Mouse (Mus musculus): ENCODE results near the gene Foxa3.
"Not testable (repeated sequence)": the region's sequence is repeated elsewhere in the genome, so short reads cannot be mapped to it uniquely, and the experiment has no call there.

Foxa3 gene

DNA sequence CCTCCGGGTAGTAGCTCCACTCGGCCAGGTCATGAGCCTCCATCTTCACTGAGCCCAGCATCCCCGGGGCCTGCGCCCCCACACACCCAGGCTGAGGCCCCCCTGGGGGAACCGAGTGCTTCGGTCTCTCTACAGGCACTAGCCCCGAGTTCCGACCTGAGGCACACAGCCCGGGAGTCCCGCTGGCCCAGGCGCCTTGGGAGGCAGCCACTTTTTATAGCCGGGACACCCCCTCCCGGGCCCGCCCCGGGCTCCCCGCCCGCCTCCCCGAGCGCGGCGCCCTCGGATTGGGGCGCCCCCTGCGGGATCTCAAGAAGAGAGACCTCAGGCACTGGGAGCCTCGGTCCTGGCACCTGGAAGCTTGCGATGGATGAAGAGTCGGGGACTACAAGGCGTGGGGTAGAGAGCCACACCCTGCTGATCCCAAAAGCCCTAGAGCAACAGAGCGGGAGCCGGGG lies at the start of gene Foxa3:
Gene Foxa3 (minus strand): TSS at position 182 of the 458 bp plus-strand sequence.
- DNase-seq (ENCODE audit: low spot score) = no peak

- not testable (repeated sequence) for DNase-seq (ENCODE audit: low spot score)
Measured at GRCm38 (mm10) chr7:19071024-19071423, 47.7 kb upstream of the Foxa3 start.

GRCm38 (mm10) chr7:19069500-19069899 lies 46.2 kb upstream of the Foxa3 start:
- no peak for DNase-seq (ENCODE audit: low spot score)

- peak; percentile 67 for DNase-seq (ENCODE audit: low spot score)
Measured at GRCm38 (mm10) chr7:19068707-19069106, 45.4 kb upstream of the Foxa3 start.

DNA sequence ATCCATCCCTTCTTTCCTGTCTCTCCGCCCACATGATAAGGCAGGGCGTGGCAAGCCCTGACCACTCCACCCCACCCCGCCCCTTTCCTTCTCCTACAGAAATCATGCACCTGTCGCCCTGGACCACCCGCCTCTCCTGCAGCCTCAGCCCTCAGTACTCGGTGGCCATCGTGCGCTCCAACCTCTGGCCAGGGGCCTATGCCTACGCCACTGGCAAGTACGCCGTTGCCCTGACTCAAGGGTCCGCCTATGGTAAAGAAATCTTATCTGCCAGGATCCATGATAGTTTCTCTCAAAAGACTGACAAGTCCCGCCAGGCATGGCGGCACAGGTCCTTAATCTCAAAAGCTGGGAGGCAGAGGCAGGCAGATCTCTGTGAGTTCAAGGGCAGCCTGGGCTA lies 44.6 kb upstream of the Foxa3 start:
- DNase-seq (ENCODE audit: low spot score) = no peak

- no peak for DNase-seq (ENCODE audit: low spot score)
Measured at GRCm38 (mm10) chr7:19067063-19067462, 43.7 kb upstream of the Foxa3 start.

GRCm38 (mm10) chr7:19065896-19066295 lies 42.6 kb upstream of the Foxa3 start:
- no peak for DNase-seq (ENCODE audit: low spot score)

- no peak for DNase-seq (ENCODE audit: low spot score)
Measured at GRCm38 (mm10) chr7:19057405-19057804, 34.1 kb upstream of the Foxa3 start.

DNA sequence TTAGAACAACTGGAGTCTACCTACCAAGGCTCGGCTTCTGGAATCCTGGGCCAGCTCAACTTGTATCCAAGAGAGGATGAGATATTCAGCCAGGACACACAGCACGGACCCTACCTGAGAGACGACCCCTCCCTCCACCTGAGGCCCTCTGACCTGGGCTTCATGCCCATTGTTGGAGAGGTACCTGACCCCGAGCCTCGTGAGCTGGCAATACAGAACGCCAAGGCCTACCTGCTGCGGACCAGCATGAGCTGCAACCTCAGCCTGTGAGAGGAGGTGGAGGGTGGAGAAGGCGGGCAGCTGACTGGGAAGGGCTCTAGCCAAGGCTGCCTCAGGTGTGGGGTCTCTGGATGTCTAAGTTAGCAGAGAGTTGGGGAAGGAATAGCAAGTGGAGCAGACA lies 31.8 kb upstream of the Foxa3 start:
- no peak for DNase-seq (ENCODE audit: low spot score)

GRCm38 (mm10) chr7:19054777-19055076 lies 31.4 kb upstream of the Foxa3 start:
- DNase-seq (ENCODE audit: low spot score) = no peak

- no peak for DNase-seq (ENCODE audit: low spot score)
Measured at GRCm38 (mm10) chr7:19054047-19054776, 30.9 kb upstream of the Foxa3 start, which contains the start of gene Rsph6a. TSS of gene Rsph6a (plus strand) at chr7:19054690.

DNA sequence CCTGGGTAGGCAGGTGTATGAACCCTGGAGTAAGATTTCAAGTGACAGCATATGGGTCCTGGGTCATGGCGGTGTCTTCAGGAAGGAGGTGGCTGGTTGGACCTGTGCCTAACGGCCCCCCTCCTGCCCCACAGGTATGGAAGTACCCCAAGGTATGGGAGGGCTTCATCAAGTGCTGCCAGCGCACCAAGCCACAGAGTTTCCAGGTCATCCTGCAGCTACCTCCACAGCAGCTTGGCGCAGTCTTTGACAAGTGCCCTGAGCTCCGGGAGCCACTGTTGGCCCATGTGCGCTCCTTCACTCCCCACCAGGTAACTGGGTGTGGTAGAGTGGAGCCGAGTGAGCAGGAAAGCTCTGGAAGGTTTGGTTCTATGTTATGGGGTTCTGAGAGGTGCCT lies 29.8 kb upstream of the Foxa3 start:
- no peak for DNase-seq (ENCODE audit: low spot score)

DNA sequence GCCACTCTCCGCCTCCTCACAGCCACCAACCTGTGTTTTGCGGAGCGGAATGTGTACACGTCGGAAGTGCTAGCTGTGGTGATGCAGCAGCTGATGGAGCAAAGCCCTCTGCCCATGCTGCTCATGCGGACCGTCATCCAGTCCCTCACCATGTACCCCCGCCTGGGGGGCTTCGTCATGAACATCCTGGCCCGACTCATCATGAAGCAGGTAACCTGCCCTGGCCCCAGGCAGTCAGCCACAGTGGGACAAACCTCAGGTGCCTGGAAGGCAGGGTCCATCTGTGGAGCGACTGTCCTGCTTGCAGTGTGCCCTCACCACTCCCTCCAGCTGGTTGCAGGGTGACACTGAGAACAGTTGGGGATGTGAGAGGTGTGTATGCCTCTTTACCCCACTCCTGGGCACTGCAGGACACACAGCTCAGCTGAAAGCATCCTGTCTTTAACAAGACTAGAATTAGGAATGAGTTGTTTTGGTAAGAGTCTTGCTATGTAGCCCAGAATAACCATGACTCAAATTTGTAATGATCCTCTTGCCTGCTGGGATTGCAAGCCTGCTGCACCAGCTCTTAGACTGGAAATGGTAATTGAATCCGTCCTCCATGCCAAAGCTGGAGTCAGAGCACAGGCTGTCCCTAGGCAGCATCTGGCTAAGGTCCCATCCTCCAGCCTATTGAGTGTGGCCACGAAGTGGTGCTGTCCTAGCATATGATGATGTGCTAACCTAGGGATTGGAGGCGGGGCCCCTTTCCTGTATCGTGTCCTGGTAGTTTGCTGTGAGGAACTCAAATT lies 29.2 kb upstream of the Foxa3 start:
- DNase-seq (ENCODE audit: low spot score) = peak; percentile 46

GRCm38 (mm10) chr7:19051161-19051560 lies 27.8 kb upstream of the Foxa3 start:
- no peak for DNase-seq (ENCODE audit: low spot score)

DNA sequence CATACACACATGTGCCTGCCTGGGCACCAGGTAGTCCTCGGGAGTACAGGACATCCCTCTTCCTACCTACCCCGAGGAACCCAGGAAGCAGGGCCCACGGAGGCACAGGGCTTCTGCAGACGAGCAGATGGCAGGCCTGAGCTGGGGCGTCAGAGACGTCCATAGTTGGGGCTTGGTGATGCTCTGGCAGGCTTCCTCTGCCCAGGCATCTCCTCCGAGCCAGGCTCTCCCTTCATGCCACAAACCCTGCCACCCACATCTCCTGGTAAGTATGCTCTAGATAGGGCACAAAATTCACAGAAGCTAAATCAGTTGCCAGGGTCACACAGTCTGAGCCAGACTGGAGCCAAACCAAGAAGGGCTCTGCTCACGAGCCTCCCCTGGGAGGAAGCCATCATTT lies 26.8 kb upstream of the Foxa3 start:
- no peak for DNase-seq (ENCODE audit: low spot score)

GRCm38 (mm10) chr7:19049252-19049651 lies 25.9 kb upstream of the Foxa3 start:
- DNase-seq (ENCODE audit: low spot score) = no peak

DNA sequence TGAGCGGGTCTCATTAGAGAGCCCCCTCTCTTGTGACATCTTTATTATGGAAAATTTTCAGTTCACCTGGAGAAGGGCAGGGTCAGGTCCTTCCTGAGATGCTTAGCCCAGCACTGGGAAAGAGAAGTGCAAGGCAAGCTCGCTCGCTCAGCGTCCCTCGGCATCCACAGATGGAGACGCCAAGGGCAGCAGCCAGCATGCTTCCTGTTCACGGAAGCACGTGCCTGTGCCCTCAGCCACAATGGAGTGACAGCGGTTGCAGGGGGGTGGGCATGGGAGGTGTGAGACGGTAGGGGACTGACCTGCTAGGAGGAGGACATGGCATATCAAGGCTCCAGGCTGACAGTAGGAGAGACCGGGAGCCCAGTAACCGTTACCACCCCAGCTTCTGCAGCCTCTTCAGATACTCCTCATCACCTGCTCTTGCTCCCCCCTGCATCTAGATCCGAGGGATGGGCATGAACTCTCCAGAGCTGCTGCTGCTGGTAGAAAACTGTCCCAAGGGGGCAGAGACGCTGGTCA lies 24.7 kb upstream of the Foxa3 start:
- no peak for DNase-seq (ENCODE audit: low spot score)

DNA sequence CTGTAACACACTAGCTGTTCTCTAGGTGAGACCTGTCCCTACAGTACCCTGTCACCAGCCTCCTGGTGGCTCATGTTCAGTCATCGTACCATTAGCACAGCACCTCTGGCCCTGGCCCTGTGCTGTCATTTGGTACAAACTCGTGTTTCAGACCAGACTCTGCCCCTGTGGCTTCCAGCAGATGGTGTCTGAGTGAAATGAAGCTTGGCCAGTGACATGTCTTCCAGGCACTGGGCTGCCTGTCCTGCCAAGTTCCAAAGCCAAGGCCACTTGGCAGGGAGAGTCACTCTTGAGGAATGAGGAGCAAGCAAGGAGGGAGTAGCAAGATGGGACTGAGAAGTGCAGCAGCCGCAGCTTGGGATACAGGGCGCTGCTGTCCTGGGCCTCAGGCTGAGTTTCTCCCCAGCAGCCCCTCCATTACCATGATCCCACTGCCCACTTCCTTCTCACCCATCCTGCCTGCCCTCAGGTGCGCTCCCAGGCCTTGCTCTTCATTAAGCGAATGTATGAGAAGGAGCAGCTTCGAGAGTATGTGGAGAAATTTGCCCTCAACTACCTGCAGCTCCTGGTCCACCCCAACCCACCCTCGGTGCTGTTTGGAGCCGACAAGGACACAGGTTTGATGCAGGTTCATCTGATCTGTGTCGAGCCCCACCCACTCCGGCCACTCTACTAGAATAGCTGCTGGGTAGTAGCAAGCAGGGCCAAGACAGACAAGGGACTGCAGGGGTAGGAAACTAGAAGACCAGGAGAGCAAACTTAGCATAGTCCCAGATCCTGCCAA lies 23.1 kb upstream of the Foxa3 start:
- DNase-seq (ENCODE audit: low spot score) = no peak

- no peak for DNase-seq (ENCODE audit: low spot score)
Measured at GRCm38 (mm10) chr7:19044616-19045015, 21.3 kb upstream of the Foxa3 start.

GRCm38 (mm10) chr7:19031641-19032040 lies 8.3 kb upstream of the Foxa3 start:
- DNase-seq (ENCODE audit: low spot score) = no peak

DNA sequence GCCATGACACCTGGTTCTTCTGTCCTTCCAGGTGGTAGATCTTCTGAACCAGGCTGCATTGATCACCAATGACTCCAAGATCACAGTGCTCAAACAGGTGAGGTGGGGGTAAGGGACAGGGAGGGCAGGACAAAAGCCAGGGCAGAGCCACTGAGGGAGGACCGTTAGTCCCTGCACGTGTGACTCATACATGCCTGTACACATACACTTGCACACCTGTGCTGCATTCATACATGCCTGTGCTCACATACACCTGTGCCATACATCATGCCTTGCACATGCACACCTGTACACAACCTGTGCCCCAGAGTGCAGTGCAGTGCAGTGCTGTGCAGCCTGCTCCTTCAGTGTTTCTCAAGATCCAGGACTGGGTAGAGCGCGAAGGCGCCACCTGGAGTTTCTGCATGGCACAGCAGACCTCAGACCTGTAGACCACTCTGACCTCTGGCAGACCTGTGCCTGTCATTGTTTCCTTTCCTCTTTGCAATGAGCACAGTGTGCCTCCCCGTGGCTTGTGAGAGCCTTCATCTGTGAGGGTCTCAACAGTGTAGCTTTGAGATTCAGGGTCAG lies 5.8 kb upstream of the Foxa3 start:
- no peak for DNase-seq (ENCODE audit: low spot score)

- DNase-seq (ENCODE audit: low spot score) = no peak
Measured at GRCm38 (mm10) chr7:19028067-19028466, 4.7 kb upstream of the Foxa3 start.

All from layer of hippocampus, adult 9-10 months (tissue).